In the genomic region with DNA sequence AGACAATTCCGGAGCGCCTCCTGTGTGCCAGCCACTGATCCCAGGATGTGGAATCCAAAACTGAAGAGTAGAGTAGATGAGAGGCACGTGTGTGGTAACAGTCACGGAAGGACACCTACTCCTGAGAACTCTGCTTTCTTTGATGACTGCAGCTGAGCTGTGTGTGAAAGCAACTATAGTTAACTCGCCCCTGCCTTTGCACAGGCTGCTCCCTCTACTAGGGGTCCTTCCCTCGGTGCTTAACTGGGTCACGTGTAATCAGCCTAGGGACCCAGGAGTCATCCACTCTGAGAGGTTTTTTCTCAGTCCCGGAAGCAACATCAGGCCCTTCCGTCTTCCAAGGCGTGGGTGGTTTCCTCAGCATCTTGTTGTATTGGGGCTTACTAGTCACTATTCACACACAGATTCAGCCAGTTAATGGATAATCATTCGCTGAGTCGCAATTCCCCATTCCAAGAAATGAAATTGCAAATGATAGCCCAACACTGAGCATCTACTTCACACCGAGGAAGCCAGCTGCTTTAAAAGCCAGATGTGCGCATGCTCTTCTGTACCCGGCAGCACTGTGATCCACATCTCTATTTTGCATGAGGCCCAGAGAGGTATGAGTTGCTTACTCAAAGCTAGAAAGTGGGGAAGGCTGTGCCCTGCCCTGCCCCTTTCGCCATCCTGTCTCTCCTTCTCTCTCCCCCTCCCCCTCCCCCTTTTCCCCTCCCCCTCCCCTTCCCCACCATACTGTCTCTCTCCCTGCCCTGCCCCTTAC, we compare ENCODE assay signal across 25 mouse cellular contexts.
"Had no signal": no experiment of that assay in that cellular context is flagged by ENCODE, and none has a peak within 500 bp of the region (broad histone marks: within the 10 kb centered on the region; RNA-seq: fewer than 3 reads in every experiment).

No protein-coding gene starts in this region.

- DNase-seq: gastrocnemius, adult 2 months; gastrocnemius, postnatal 10 days; gastrocnemius, postnatal 25 days; heart, adult 2 months; heart, postnatal 14 days; heart, postnatal 36 days; kidney, adult 11 months; kidney, adult 2 months; kidney, adult 9 months; kidney, postnatal 14 days; kidney, postnatal 36 days; liver; liver, embryonic 13.5 days had no signal

- H3K4me1 ChIP-seq: liver, embryonic 13.5 days; liver, embryonic 15.5 days had no signal

- H3K36me3 ChIP-seq: heart, embryonic 13.5 days; heart, embryonic 15.5 days; hindbrain, embryonic 13.5 days; hindbrain, embryonic 15.5 days; kidney, embryonic 15.5 days; liver, embryonic 13.5 days; liver, embryonic 15.5 days had no signal

- H3K9me3 ChIP-seq: heart, embryonic 13.5 days; heart, embryonic 15.5 days; hindbrain, embryonic 13.5 days; hindbrain, embryonic 15.5 days; kidney, embryonic 15.5 days; liver, embryonic 13.5 days; liver, embryonic 15.5 days had no signal

- ATAC-seq: hindbrain, postnatal 0 days; intestine, embryonic 16.5 days had no signal

- H3K27me3 ChIP-seq: hindbrain, embryonic 13.5 days; hindbrain, embryonic 15.5 days; liver, embryonic 15.5 days had no signal

- H3K27ac ChIP-seq: gastrocnemius, adult 2 months; heart, adult 2 months; heart, embryonic 13.5 days; heart, embryonic 15.5 days; hindbrain, embryonic 13.5 days; hindbrain, embryonic 15.5 days; hindbrain, postnatal 0 days; kidney, embryonic 15.5 days; kidney, postnatal 0 days; left cerebral cortex, adult 2 months; liver, embryonic 13.5 days; liver, embryonic 15.5 days had no signal

- H3K4me3 ChIP-seq: gastrocnemius, adult 2 months; heart, adult 2 months; heart, embryonic 13.5 days; heart, embryonic 15.5 days; hindbrain, embryonic 13.5 days; hindbrain, embryonic 15.5 days; kidney, embryonic 15.5 days; left cerebral cortex, adult 2 months; liver, embryonic 13.5 days; liver, embryonic 15.5 days had no signal

- H3K4me2 ChIP-seq: heart, embryonic 11.5 days; heart, embryonic 13.5 days; heart, embryonic 15.5 days; hindbrain, embryonic 13.5 days; hindbrain, embryonic 15.5 days; kidney, embryonic 15.5 days; liver, embryonic 11.5 days; liver, embryonic 13.5 days; liver, embryonic 15.5 days had no signal

- H3K9ac ChIP-seq: heart, embryonic 13.5 days; heart, embryonic 15.5 days; hindbrain, embryonic 13.5 days; hindbrain, embryonic 15.5 days; kidney, embryonic 15.5 days; liver, embryonic 13.5 days; liver, embryonic 15.5 days had no signal
